Mouse (Mus musculus) T-helper 17 cell (primary cell): ENCODE measurements around the gene Cfhr1.

ENCODE experiments used
- in situ Hi-C, 2 experiments: fragments of 300-600 bp; cut with MboI, MseI; formaldehyde crosslinking; loops; 1 replicate in 1 of 2; 2 replicates in 1 of 2; pipeline ENCODE4 v1.15.1; 2025; ENCODE audit warnings: high pct_unique_total_duplicates in 2 of 2

Cfhr1 gene

GRCm38 (mm10) chr1:139560024-139560423 lies at the start of gene Cfhr1:
Gene Cfhr1, minus strand, starts transcription at chr1:139560272.
- in situ Hi-C loops: no loop called here

GRCm38 (mm10) chr1:139551311-139551710 lies 8.8 kb downstream of the Cfhr1 start:
- in situ Hi-C loops: loop anchor here in 1 of 2 experiments (5.0 kb wide), 1 partner anchor 169 kb away; no protein-coding TSS in a partner anchor

GRCm38 (mm10) chr1:139548536-139548935 lies 11.5 kb downstream of the Cfhr1 start:
- in situ Hi-C loops: no loop called here

GRCm38 (mm10) chr1:139514556-139514955 lies 45.5 kb downstream of the Cfhr1 start:
- in situ Hi-C loops: no loop called here

GRCm38 (mm10) chr1:139501258-139501752 lies 58.8 kb downstream of the Cfhr1 start, which contains the start of gene F13b:
Gene F13b, plus strand, starts transcription at chr1:139501702.
- in situ Hi-C loops: no loop called here

- in situ Hi-C loops: no loop called here
Measured at GRCm38 (mm10) chr1:139499751-139500150, 60.3 kb downstream of the Cfhr1 start.
